Mouse (Mus musculus): ENCODE results near the gene Zfp746.

DNA sequence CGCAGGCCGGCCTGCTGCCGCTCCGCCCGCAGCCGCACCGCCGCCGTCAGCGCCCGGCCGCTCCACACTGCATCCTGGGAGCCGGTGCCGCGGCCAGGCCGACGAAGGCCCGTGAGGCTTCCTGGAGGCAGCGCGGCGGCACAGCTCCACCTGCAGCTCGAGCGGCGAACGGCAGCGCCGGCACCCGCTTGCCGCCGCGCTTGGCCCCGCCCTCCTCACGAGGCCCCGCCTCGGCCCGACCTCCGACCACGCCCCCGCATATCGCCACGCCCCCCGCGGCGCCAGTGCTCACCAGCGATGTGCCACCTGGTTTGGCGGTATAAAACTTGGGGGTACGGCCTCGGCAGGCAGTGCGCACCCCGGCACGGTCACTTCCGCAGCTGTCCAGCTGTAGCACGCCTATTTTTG lies at the start of gene Zfp746:
- TF ChIP-seq CTCF (IDR thresholded peaks at IDR 0.05; ENCODE audit: low read depth, low read length) (peak; percentile 53), EP300 (IDR thresholded peaks at IDR 0.05; ENCODE audit: insufficient read depth, low read depth, low read length) (0 out of 2 replicates have a peak, but pooled peaks have one; percentile 10)

Measured in ES-Bruce4 (cell line).